Mouse (Mus musculus): ENCODE measurements around the gene Cda.

- TF ChIP-seq CTCF (IDR thresholded peaks at IDR 0.05; ENCODE audit: control insufficient read depth, insufficient read depth, low read length) = no peak
- TF ChIP-seq POLR2A (IDR thresholded peaks at IDR 0.05; ENCODE audit: borderline replicate concordance, control insufficient read depth, low read depth, low read length) = no peak
These were observed 54.0 kb downstream of the Cda start for GRCm38 (mm10) chr4:138313795-138314194.
